Mouse (Mus musculus): ENCODE results near the gene Ano10.

DNA sequence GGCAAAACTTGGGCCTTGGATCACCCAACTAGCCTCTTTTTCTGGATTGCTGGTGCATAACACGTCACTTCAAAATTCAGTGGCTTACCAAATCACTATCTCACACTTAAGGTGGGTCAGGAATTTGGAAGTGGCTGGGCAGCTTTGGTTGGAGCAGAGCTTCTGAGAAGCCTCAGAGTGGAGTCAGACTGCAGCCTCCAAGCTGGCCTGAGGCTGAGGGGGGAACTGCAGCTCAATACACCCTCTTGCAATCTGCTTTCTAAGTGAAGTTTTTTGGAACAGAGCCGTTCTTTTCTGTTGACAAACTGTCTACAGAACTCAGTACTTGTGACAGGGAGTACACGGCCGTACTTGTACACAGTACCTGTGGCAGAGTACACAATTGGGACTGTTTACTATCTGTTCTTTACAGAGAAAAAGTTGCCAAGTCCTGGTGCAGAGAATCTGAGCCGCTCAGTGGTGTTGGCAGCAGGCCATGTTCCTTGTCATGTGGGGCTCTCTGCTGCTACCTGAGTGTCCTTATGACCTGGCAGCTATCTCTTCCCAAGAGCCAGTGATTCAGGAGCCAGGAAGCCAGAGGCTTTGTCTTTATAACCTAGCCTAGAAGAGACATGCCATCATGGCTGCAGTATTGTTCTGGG lies 99.1 kb downstream of the Ano10 start:
- no peak for TF ChIP-seq CTCF (IDR thresholded peaks at IDR 0.05; ENCODE audit: control insufficient read depth, insufficient read depth, low read length)
- no peak for TF ChIP-seq POLR2A (IDR thresholded peaks at IDR 0.05; ENCODE audit: borderline replicate concordance, control insufficient read depth, low read depth, low read length)

Measured in bone marrow, adult 2 months (tissue).